In genomic region chr2:174643448-174644144, GRCm38 (mm10) we compare ENCODE assay signal across 15 mouse cellular contexts. TPM values are rescaled to one million over a fixed set of nuclear protein-coding genes. Genes with fewer than 3 reads are reported as not detected.
DNase-seq lines count a peak whose midpoint lies in the region; ATAC-seq and TF ChIP-seq lines count a peak whose summit lies in the region.
"Had no signal": no experiment of that assay in that cellular context is flagged by ENCODE, and none has a peak within 500 bp of the region (broad histone marks: within the 10 kb centered on the region; RNA-seq: fewer than 3 reads in every experiment).

TSS of gene Zfp831 (plus strand) at chr2:174643534.

- 71% methylated on average over 18 of the region's 18 CpGs for WGBS in heart, embryonic 10.5 days
- WGBS in midbrain, embryonic 14.5 days = 84% methylated on average over 18 of the region's 18 CpGs
- WGBS in midbrain, embryonic 15.5 days = 85% methylated on average over 18 of the region's 18 CpGs
- 76% methylated on average over 18 of the region's 18 CpGs for WGBS in stomach, postnatal 0 days

- no peak within 1 kb of the TSS for H3K4me2 ChIP-seq in midbrain, embryonic 14.5 days (ENCODE audit: low read length)
- no peak within 1 kb of the TSS for H3K4me2 ChIP-seq in midbrain, embryonic 15.5 days
- no peak within 1 kb of the TSS for H3K4me2 ChIP-seq in stomach, postnatal 0 days (replicated peaks; ENCODE audit: low read depth)
- H3K4me2 ChIP-seq: forebrain, embryonic 12.5 days had no signal

- H3K27ac ChIP-seq in heart, embryonic 10.5 days = no peak within 1 kb of the TSS
- H3K27ac ChIP-seq in midbrain, embryonic 14.5 days (replicated peaks; ENCODE audit: low read depth, low read length) = no peak within 1 kb of the TSS
- H3K27ac ChIP-seq in midbrain, embryonic 15.5 days = no peak within 1 kb of the TSS
- H3K27ac ChIP-seq in stomach, postnatal 0 days (replicated peaks) = no peak within 1 kb of the TSS
- H3K27ac ChIP-seq: forebrain, embryonic 12.5 days; kidney, postnatal 0 days; liver, embryonic 14.5 days had no signal

- no peak within 1 kb of the TSS for H3K4me3 ChIP-seq in heart, embryonic 10.5 days
- no peak within 1 kb of the TSS for H3K4me3 ChIP-seq in midbrain, embryonic 14.5 days (replicated peaks; ENCODE audit: low read depth, low read length)
- no peak within 1 kb of the TSS for H3K4me3 ChIP-seq in midbrain, embryonic 15.5 days
- H3K4me3 ChIP-seq in stomach, postnatal 0 days (ENCODE audit: low read depth, low read length) = no peak within 1 kb of the TSS
- H3K4me3 ChIP-seq: forebrain, embryonic 12.5 days had no signal

- TF ChIP-seq CTCF in stomach, postnatal 0 days (IDR thresholded peaks at IDR 0.05; ENCODE audit: low read depth) = no peak

- H3K4me1 ChIP-seq in heart, embryonic 10.5 days = 0 out of 2 replicates have a peak, but pooled peaks cover 5% of the 10 kb centered on the region
- no peaks in the 10 kb centered on the region for H3K4me1 ChIP-seq in midbrain, embryonic 14.5 days (ENCODE audit: control insufficient read depth, insufficient read depth, low read length)
- H3K4me1 ChIP-seq in midbrain, embryonic 15.5 days = no peaks in the 10 kb centered on the region
- H3K4me1 ChIP-seq in stomach, postnatal 0 days (replicated peaks; ENCODE audit: control insufficient read depth, insufficient read depth) = no peaks in the 10 kb centered on the region
- H3K4me1 ChIP-seq: forebrain, embryonic 12.5 days had no signal

- no peak within 1 kb of the TSS for H3K9ac ChIP-seq in midbrain, embryonic 14.5 days (replicated peaks; ENCODE audit: low read length)
- no peak within 1 kb of the TSS for H3K9ac ChIP-seq in midbrain, embryonic 15.5 days
- H3K9ac ChIP-seq in stomach, postnatal 0 days (ENCODE audit: low read length) = no peak within 1 kb of the TSS
- H3K9ac ChIP-seq: forebrain, embryonic 12.5 days; liver, embryonic 14.5 days had no signal

- peaks cover 18% of the 10 kb centered on the region for H3K27me3 ChIP-seq in heart, embryonic 10.5 days (ENCODE audit: insufficient read depth, poor library complexity, severe bottlenecking)
- H3K27me3 ChIP-seq in midbrain, embryonic 14.5 days (ENCODE audit: control insufficient read depth, insufficient read depth, low read length) = no peaks in the 10 kb centered on the region
- no peaks in the 10 kb centered on the region for H3K27me3 ChIP-seq in midbrain, embryonic 15.5 days (replicated peaks)
- no peaks in the 10 kb centered on the region for H3K27me3 ChIP-seq in stomach, postnatal 0 days (ENCODE audit: control insufficient read depth, insufficient read depth, low read length)
- H3K27me3 ChIP-seq: forebrain, embryonic 12.5 days had no signal

- DNase-seq in heart, embryonic 10.5 days (ENCODE audit: low spot score) = peak; percentile 74
- DNase-seq in heart, adult 8-10 months (ENCODE audit: low spot score) = no peak
- no peak for DNase-seq in layer of hippocampus, postnatal 25 days (ENCODE audit: extremely low spot score in 1 of 2, low spot score in 1 of 2)
- DNase-seq in layer of hippocampus, postnatal 10 days (ENCODE audit: low spot score in 2 of 2) = no peak
- DNase-seq in midbrain, embryonic 14.5 days = no peak
- DNase-seq in stomach, postnatal 0 days (ENCODE audit: low spot score) = no peak
- DNase-seq in kidney, postnatal 25 days = no peak
- DNase-seq: B cell, adult 2 months; cerebellum, adult 18-20 months; lung, postnatal 4 days had no signal

- ATAC-seq in midbrain, embryonic 14.5 days (ENCODE audit: low FRiP score, low TSS enrichment) = 0 out of 2 replicates have a peak, but pooled peaks have one; percentile 31
- ATAC-seq in midbrain, embryonic 15.5 days (replicated peaks) = no peak
- ATAC-seq in stomach, postnatal 0 days (ENCODE audit: low FRiP score, low TSS enrichment) = peak; percentile 18; the same call in 1 of the 2 replicates
- ATAC-seq: activated CD4-positive, CD25-positive, alpha-beta regulatory T cell, adult 4 months had no signal

- H3K9me3 ChIP-seq in heart, embryonic 10.5 days = no peaks in the 10 kb centered on the region
- H3K9me3 ChIP-seq in midbrain, embryonic 14.5 days (ENCODE audit: control insufficient read depth, low read length) = no peaks in the 10 kb centered on the region; the same call in 1 of the 2 replicates
- H3K9me3 ChIP-seq in midbrain, embryonic 15.5 days = no peaks in the 10 kb centered on the region
- no peaks in the 10 kb centered on the region for H3K9me3 ChIP-seq in stomach, postnatal 0 days (ENCODE audit: control insufficient read depth, low read length)
- H3K9me3 ChIP-seq: forebrain, embryonic 12.5 days had no signal

- H3K36me3 ChIP-seq in heart, embryonic 10.5 days = no peaks in the 10 kb centered on the region
- H3K36me3 ChIP-seq in midbrain, embryonic 14.5 days (ENCODE audit: control insufficient read depth, insufficient read depth, low read length) = no peaks in the 10 kb centered on the region
- no peaks in the 10 kb centered on the region for H3K36me3 ChIP-seq in midbrain, embryonic 15.5 days (replicated peaks)
- no peaks in the 10 kb centered on the region for H3K36me3 ChIP-seq in stomach, postnatal 0 days (ENCODE audit: control insufficient read depth, insufficient read depth, low read length)
- H3K36me3 ChIP-seq: forebrain, embryonic 12.5 days had no signal

- no peak for TF ChIP-seq EP300 in stomach, postnatal 0 days (optimal IDR thresholded peaks at IDR 0.05)

RNA-seq across cellular contexts. Expression of gene Zfp831, which starts in this region (rescaled TPM):
- not detected in 2 replicates for polyA plus RNA-seq in heart, embryonic 10.5 days (2016; fragmentation: Nextera tagmentation; extraction: Ambion mirVana)
- total RNA-seq in heart, adult 8-10 months (2022) = under 1 TPM; 0.03 to 0.14 (median 0.06) TPM
- 10 to 100 TPM; 18.8 to 20.0 TPM for total RNA-seq in layer of hippocampus, postnatal 25 days (2021)
- 1 to 10 TPM; 3.8 TPM for total RNA-seq in layer of hippocampus, postnatal 10 days (2021)
- not detected in 2 replicates for polyA plus RNA-seq in midbrain, embryonic 14.5 days (2014; fragmentation: Nextera tagmentation; extraction: Ambion mirVana)
- not detected in 2 replicates for polyA plus RNA-seq in midbrain, embryonic 15.5 days (2015; fragmentation: Nextera tagmentation; extraction: Ambion mirVana)
- 0.01 TPM in 1 of 2 replicates, not detected in the other for polyA plus RNA-seq in stomach, postnatal 0 days (2015; fragmentation: Nextera tagmentation; extraction: Ambion mirVana)
- polyA plus RNA-seq: forebrain, embryonic 12.5 days; kidney, postnatal 0 days had no signal

Comparison
In these comparisons a context has a peak if more than half of its experiments do, and no peak if none do; other contexts are left out.
1. RNA of gene Zfp831 (total RNA-seq): 18.8 to 20.0 TPM in layer of hippocampus, postnatal 25 days and 3.8 TPM in layer of hippocampus, postnatal 10 days; 0.03 to 0.14 TPM in heart, adult 8-10 months; every median in the first group is over 4 times any median in the second.
2. RNA of gene Zfp831 (total RNA-seq): 18.8 to 20.0 TPM in layer of hippocampus, postnatal 25 days; 3.8 TPM in layer of hippocampus, postnatal 10 days; every median in the first group is over 4 times any median in the second.
3. Peak in DNase-seq in heart, embryonic 10.5 days; RNA of the gene not detected or under 1 TPM.
4. Peak in ATAC-seq in midbrain, embryonic 14.5 days; RNA of the gene not detected or under 1 TPM.
5. Peak in ATAC-seq in stomach, postnatal 0 days; RNA of the gene not detected or under 1 TPM.